Mouse (Mus musculus) cortical plate, adult 2 months (tissue): ENCODE data around the gene Prcc. TPM values are rescaled to one million over a fixed set of nuclear protein-coding genes. Genes with fewer than 3 reads are reported as not detected.
"Not testable (repeated sequence)": the region's sequence is repeated elsewhere in the genome, so short reads cannot be mapped to it uniquely, and the experiment has no call there.

Source experiments
- H3K27ac ChIP-seq: fragments of 200-500 bp; 2 replicates; pipeline ENCODE4 v1.5.1; 2012; ENCODE audit warnings: low read length, control low read depth, inconsistent platforms; ENCODE audit not compliant: insufficient read depth
- H3K4me1 ChIP-seq: fragments of 200-500 bp; 2 replicates; pipeline ENCODE4 v1.6.1; 2011; ENCODE audit warnings: low read length; ENCODE audit not compliant: control insufficient read depth, insufficient read depth
- H3K4me3 ChIP-seq: fragments of 200-500 bp; 2 replicates; pipeline ENCODE4 v1.5.1; 2011; ENCODE audit warnings: mild to moderate bottlenecking, low read length, control low read depth; ENCODE audit not compliant: insufficient read depth
- CTCF ChIP-seq: fragments of 200-500 bp; IDR thresholded peaks from 2 replicates; pipeline ENCODE4 v1.5.1; 2011; ENCODE audit warnings: mild to moderate bottlenecking, control low read depth, low read length; ENCODE audit not compliant: insufficient read depth; ENCODE audit errors: extremely low read depth
- POLR2A ChIP-seq: fragments of 200-500 bp; IDR thresholded peaks from 2 replicates; pipeline ENCODE4 v1.6.1; 2011; ENCODE audit warnings: mild to moderate bottlenecking, low read length, control low read depth; ENCODE audit not compliant: insufficient read depth; ENCODE audit errors: extremely low read depth
- polyA plus RNA-seq: library from polyadenylated mRNA; depleted of rRNA; stranded (reverse); fragments of >200 nt; gene quantifications from 2 replicates; pipeline ENCODE4 v1.2.3, GENCODE M21; 2012

Gene Prcc
- polyA plus RNA-seq, 1 experiment: 37.2 TPM

GRCm38 (mm10) chr3:87832109-87832859 lies 53.1 kb downstream of the Prcc start:
- TF ChIP-seq POLR2A: no peak
- TF ChIP-seq CTCF: no peak
- Histone ChIP-seq H3K4me3 (no peak overlapping the region), H3K27ac (no peak overlapping the region), H3K4me1 (no peaks in the 10 kb centered on the region)

GRCm38 (mm10) chr3:87829025-87829424 lies 56.4 kb downstream of the Prcc start:
- Histone ChIP-seq H3K4me1 (no peaks in the 10 kb centered on the region), H3K4me3 (no peak overlapping the region), H3K27ac (no peak overlapping the region)
- no peak for TF ChIP-seq CTCF
- TF ChIP-seq POLR2A: no peak

GRCm38 (mm10) chr3:87828435-87828834 lies 57.0 kb downstream of the Prcc start:
- H3K4me1 ChIP-seq: no peaks in the 10 kb centered on the region
- H3K4me3 ChIP-seq: no peak overlapping the region
- TF ChIP-seq CTCF (no peak), POLR2A (no peak)
- H3K27ac ChIP-seq: no peak overlapping the region

GRCm38 (mm10) chr3:87824206-87824605 lies 61.2 kb downstream of the Prcc start, which contains the start of gene Pear1:
Gene Pear1, minus strand, starts transcription at chr3:87824306.
- H3K27ac ChIP-seq, H3K4me1 ChIP-seq, H3K4me3 ChIP-seq: not testable (repeated sequence)

- no peak overlapping the region for H3K27ac ChIP-seq
- no peak for TF ChIP-seq CTCF
- TF ChIP-seq POLR2A: no peak
- H3K4me1 ChIP-seq: no peaks in the 10 kb centered on the region
- no peak overlapping the region for H3K4me3 ChIP-seq
These were observed 67.2 kb downstream of the Prcc start for GRCm38 (mm10) chr3:87818226-87818625.

GRCm38 (mm10) chr3:87816646-87817093 lies 68.7 kb downstream of the Prcc start:
- no peaks in the 10 kb centered on the region for H3K4me1 ChIP-seq
- no peak for TF ChIP-seq POLR2A
- peak; percentile 92 for TF ChIP-seq CTCF
- H3K4me3 ChIP-seq: no peak overlapping the region
- H3K27ac ChIP-seq: no peak overlapping the region

- Histone ChIP-seq H3K4me1 (no peaks in the 10 kb centered on the region), H3K4me3 (no peak overlapping the region), H3K27ac (no peak overlapping the region)
- TF ChIP-seq POLR2A: no peak
- TF ChIP-seq CTCF: no peak
These were observed 69.2 kb downstream of the Prcc start for GRCm38 (mm10) chr3:87816166-87816565.

- H3K27ac ChIP-seq: no peak overlapping the region
- no peak overlapping the region for H3K4me3 ChIP-seq
- no peak for TF ChIP-seq POLR2A
- no peaks in the 10 kb centered on the region for H3K4me1 ChIP-seq
These were observed 72.5 kb downstream of the Prcc start for GRCm38 (mm10) chr3:87812873-87813272.

- no peak overlapping the region for H3K4me3 ChIP-seq
- no peaks in the 10 kb centered on the region for H3K4me1 ChIP-seq
- TF ChIP-seq CTCF: no peak
- no peak for TF ChIP-seq POLR2A
- H3K27ac ChIP-seq: no peak overlapping the region
These were observed 73.0 kb downstream of the Prcc start for GRCm38 (mm10) chr3:87812413-87812812.

- no peak for TF ChIP-seq POLR2A
- TF ChIP-seq CTCF: no peak
- no peak overlapping the region for H3K27ac ChIP-seq
- no peak overlapping the region for H3K4me3 ChIP-seq
- no peaks in the 10 kb centered on the region for H3K4me1 ChIP-seq
These were observed 74.1 kb downstream of the Prcc start for GRCm38 (mm10) chr3:87811297-87811696.
